Mouse (Mus musculus): ENCODE results near the gene Dhx9. TPM values are rescaled to one million over a fixed set of nuclear protein-coding genes. Genes with fewer than 3 reads are reported as not detected.
"Not testable (repeated sequence)": the region's sequence is repeated elsewhere in the genome, so short reads cannot be mapped to it uniquely, and the experiment has no call there.

The Dhx9 gene
- polyA plus RNA-seq, 1 experiment from 2014 or later: 23.2 TPM

GRCm38 (mm10) chr1:153413397-153414020 is 74.0 kb downstream of the Dhx9 start:
- H3K36me3 ChIP-seq (ENCODE audit: insufficient read depth, low read length); H3K9me3 ChIP-seq (ENCODE audit: low read length); ATAC-seq (ENCODE audit: low FRiP score, low TSS enrichment); H3K27me3 ChIP-seq (ENCODE audit: insufficient read depth, low read length); H3K9ac ChIP-seq (replicated peaks; ENCODE audit: low read length); H3K4me1 ChIP-seq (ENCODE audit: insufficient read depth, low read length); H3K4me2 ChIP-seq (replicated peaks; ENCODE audit: low read depth, low read length); H3K4me3 ChIP-seq (ENCODE audit: low read length); H3K27ac ChIP-seq (ENCODE audit: low read length): not testable (repeated sequence)
- WGBS: 86% methylated on average over 13 of the region's 13 CpGs

GRCm38 (mm10) chr1:153412663-153413396 is 74.6 kb downstream of the Dhx9 start:
- not testable (repeated sequence) for ATAC-seq (ENCODE audit: low FRiP score, low TSS enrichment); H3K4me2 ChIP-seq (replicated peaks; ENCODE audit: low read depth, low read length); H3K4me1 ChIP-seq (ENCODE audit: insufficient read depth, low read length); H3K9ac ChIP-seq (replicated peaks; ENCODE audit: low read length); H3K9me3 ChIP-seq (ENCODE audit: low read length); H3K4me3 ChIP-seq (ENCODE audit: low read length); H3K36me3 ChIP-seq (ENCODE audit: insufficient read depth, low read length); H3K27ac ChIP-seq (ENCODE audit: low read length); H3K27me3 ChIP-seq (ENCODE audit: insufficient read depth, low read length)
- WGBS: 87% methylated on average over 2 of the region's 4 CpGs

- no peak for ATAC-seq (ENCODE audit: low FRiP score, low TSS enrichment)
- Histone ChIP-seq H3K36me3 (ENCODE audit: insufficient read depth, low read length) (no peaks in the 10 kb centered on the region), H3K27ac (ENCODE audit: low read length) (no peak overlapping the region), H3K9me3 (ENCODE audit: low read length) (no peaks in the 10 kb centered on the region), H3K4me1 (ENCODE audit: insufficient read depth, low read length) (no peaks in the 10 kb centered on the region), H3K4me3 (ENCODE audit: low read length) (no peak overlapping the region), H3K9ac (replicated peaks; ENCODE audit: low read length) (no peak overlapping the region), H3K4me2 (replicated peaks; ENCODE audit: low read depth, low read length) (no peak overlapping the region), H3K27me3 (ENCODE audit: insufficient read depth, low read length) (no peaks in the 10 kb centered on the region)
- WGBS: 83% methylated on average over 6 of the region's 6 CpGs
These were observed 75.7 kb downstream of the Dhx9 start for GRCm38 (mm10) chr1:153411723-153412122.

- WGBS: 100% methylated on average over 1 of the region's 4 CpGs
- not testable (repeated sequence) for H3K9me3 ChIP-seq (ENCODE audit: low read length); H3K27me3 ChIP-seq (ENCODE audit: insufficient read depth, low read length); H3K36me3 ChIP-seq (ENCODE audit: insufficient read depth, low read length); H3K9ac ChIP-seq (replicated peaks; ENCODE audit: low read length); H3K4me1 ChIP-seq (ENCODE audit: insufficient read depth, low read length); H3K27ac ChIP-seq (ENCODE audit: low read length); ATAC-seq (ENCODE audit: low FRiP score, low TSS enrichment); H3K4me3 ChIP-seq (ENCODE audit: low read length); H3K4me2 ChIP-seq (replicated peaks; ENCODE audit: low read depth, low read length)
These were observed 76.5 kb downstream of the Dhx9 start for GRCm38 (mm10) chr1:153410915-153411314.

GRCm38 (mm10) chr1:153408296-153408695 is 79.2 kb downstream of the Dhx9 start:
- not testable (repeated sequence) for H3K4me3 ChIP-seq (ENCODE audit: low read length); H3K9ac ChIP-seq (replicated peaks; ENCODE audit: low read length); H3K9me3 ChIP-seq (ENCODE audit: low read length); H3K4me1 ChIP-seq (ENCODE audit: insufficient read depth, low read length); H3K27me3 ChIP-seq (ENCODE audit: insufficient read depth, low read length); H3K4me2 ChIP-seq (replicated peaks; ENCODE audit: low read depth, low read length); H3K27ac ChIP-seq (ENCODE audit: low read length); H3K36me3 ChIP-seq (ENCODE audit: insufficient read depth, low read length); ATAC-seq (ENCODE audit: low FRiP score, low TSS enrichment)
- 79% methylated on average over 5 of the region's 5 CpGs for WGBS

GRCm38 (mm10) chr1:153407641-153408040 is 79.8 kb downstream of the Dhx9 start:
- not testable (repeated sequence) for H3K4me3 ChIP-seq (ENCODE audit: low read length); H3K9ac ChIP-seq (replicated peaks; ENCODE audit: low read length); H3K4me1 ChIP-seq (ENCODE audit: insufficient read depth, low read length); H3K36me3 ChIP-seq (ENCODE audit: insufficient read depth, low read length); H3K4me2 ChIP-seq (replicated peaks; ENCODE audit: low read depth, low read length); ATAC-seq (ENCODE audit: low FRiP score, low TSS enrichment); H3K27me3 ChIP-seq (ENCODE audit: insufficient read depth, low read length); H3K27ac ChIP-seq (ENCODE audit: low read length); H3K9me3 ChIP-seq (ENCODE audit: low read length)
- 84% methylated on average over 11 of the region's 11 CpGs for WGBS

Other genes starting within 250 kb of the Dhx9 start
- 105 and 109 TPM in 2 replicates for gene Lamc1, start 154.9 kb downstream of the Dhx9 start, polyA plus RNA-seq (2015; fragmentation: Nextera tagmentation; extraction: Ambion mirVana)
- gene Shcbp1l, start 62.5 kb downstream of the Dhx9 start, polyA plus RNA-seq (2015; fragmentation: Nextera tagmentation; extraction: Ambion mirVana): 0.21 and 0.50 TPM in 2 replicates
- 23.9 and 25.2 TPM in 2 replicates for gene Npl, start 62.4 kb upstream of the Dhx9 start, polyA plus RNA-seq (2015; fragmentation: Nextera tagmentation; extraction: Ambion mirVana)
- gene Rgs8, start 165.4 kb upstream of the Dhx9 start, polyA plus RNA-seq (2015; fragmentation: Nextera tagmentation; extraction: Ambion mirVana): 0.16 and 0.31 TPM in 2 replicates

Data from kidney, embryonic 16.5 days (tissue).